Mouse (Mus musculus): ENCODE results near the gene Sox6. TPM values are rescaled to one million over a fixed set of nuclear protein-coding genes. Genes with fewer than 3 reads are reported as not detected.

The Sox6 gene
- polyA plus RNA-seq, 1 experiment from 2014 or later = 33.0 TPM

- H3K36me3 ChIP-seq (ENCODE audit: control insufficient read depth, insufficient read depth, low read length) = no peaks in the 10 kb centered on the region
- H3K9ac ChIP-seq (ENCODE audit: low read length) = no peak overlapping the region
- H3K4me1 ChIP-seq (replicated peaks; ENCODE audit: control insufficient read depth, insufficient read depth, low read length) = 0 out of 2 replicates have a peak, but pooled peaks cover 7% of the 10 kb centered on the region
- no peak overlapping the region for H3K4me2 ChIP-seq (ENCODE audit: low read length)
- 20% methylated on average over 7 of the region's 7 CpGs for WGBS
- no peak overlapping the region for H3K27ac ChIP-seq (ENCODE audit: low read depth)
- H3K27me3 ChIP-seq (replicated peaks; ENCODE audit: control insufficient read depth, insufficient read depth, low read length) = no peaks in the 10 kb centered on the region
- DNase-seq (ENCODE audit: low spot score) (no peak), ATAC-seq (replicated peaks; ENCODE audit: low FRiP score, low TSS enrichment, low read depth) (no peak)
- H3K9me3 ChIP-seq (ENCODE audit: control insufficient read depth, low read length) = no peaks in the 10 kb centered on the region
- no peak overlapping the region for H3K4me3 ChIP-seq (ENCODE audit: low read depth, low read length)
Measured at GRCm38 (mm10) chr7:115721624-115722540, 316.7 kb downstream of the Sox6 start.

GRCm38 (mm10) chr7:115719791-115720190, 318.8 kb downstream of the Sox6 start:
- no peaks in the 10 kb centered on the region for H3K9me3 ChIP-seq (ENCODE audit: control insufficient read depth, low read length)
- H3K27me3 ChIP-seq (replicated peaks; ENCODE audit: control insufficient read depth, insufficient read depth, low read length) = no peaks in the 10 kb centered on the region
- no peak overlapping the region for H3K9ac ChIP-seq (ENCODE audit: low read length)
- no peak overlapping the region for H3K4me3 ChIP-seq (ENCODE audit: low read depth, low read length)
- DNase-seq (ENCODE audit: low spot score) = no peak
- no peak overlapping the region for H3K4me2 ChIP-seq (ENCODE audit: low read length)
- ATAC-seq (replicated peaks; ENCODE audit: low FRiP score, low TSS enrichment, low read depth) = no peak
- no peaks in the 10 kb centered on the region for H3K36me3 ChIP-seq (ENCODE audit: control insufficient read depth, insufficient read depth, low read length)
- H3K27ac ChIP-seq (ENCODE audit: low read depth) = no peak overlapping the region
- 0 out of 2 replicates have a peak, but pooled peaks cover 7% of the 10 kb centered on the region for H3K4me1 ChIP-seq (replicated peaks; ENCODE audit: control insufficient read depth, insufficient read depth, low read length)
- WGBS = 83% methylated on average over 3 of the region's 3 CpGs

GRCm38 (mm10) chr7:115706141-115706540, 332.5 kb downstream of the Sox6 start:
- H3K4me2 ChIP-seq (ENCODE audit: low read length) = no peak overlapping the region
- DNase-seq (ENCODE audit: low spot score) (no peak), ATAC-seq (replicated peaks; ENCODE audit: low FRiP score, low TSS enrichment, low read depth) (no peak)
- WGBS = 13% methylated on average over 2 of the region's 2 CpGs
- H3K4me1 ChIP-seq (replicated peaks; ENCODE audit: control insufficient read depth, insufficient read depth, low read length) = peaks cover 6% of the 10 kb centered on the region; the same call in 1 of the 2 replicates
- H3K27me3 ChIP-seq (replicated peaks; ENCODE audit: control insufficient read depth, insufficient read depth, low read length) = no peaks in the 10 kb centered on the region
- no peak overlapping the region for H3K27ac ChIP-seq (ENCODE audit: low read depth)
- H3K9ac ChIP-seq (ENCODE audit: low read length) = no peak overlapping the region
- H3K4me3 ChIP-seq (ENCODE audit: low read depth, low read length) = no peak overlapping the region
- H3K9me3 ChIP-seq (ENCODE audit: control insufficient read depth, low read length) = no peaks in the 10 kb centered on the region
- H3K36me3 ChIP-seq (ENCODE audit: control insufficient read depth, insufficient read depth, low read length) = no peaks in the 10 kb centered on the region

- no peak overlapping the region for H3K4me3 ChIP-seq (ENCODE audit: low read depth, low read length)
- ATAC-seq (replicated peaks; ENCODE audit: low FRiP score, low TSS enrichment, low read depth) (no peak), DNase-seq (ENCODE audit: low spot score) (no peak)
- no peak overlapping the region for H3K9ac ChIP-seq (ENCODE audit: low read length)
- H3K9me3 ChIP-seq (ENCODE audit: control insufficient read depth, low read length) = no peaks in the 10 kb centered on the region
- H3K4me1 ChIP-seq (replicated peaks; ENCODE audit: control insufficient read depth, insufficient read depth, low read length) = no peaks in the 10 kb centered on the region
- no peak overlapping the region for H3K4me2 ChIP-seq (ENCODE audit: low read length)
- no peaks in the 10 kb centered on the region for H3K27me3 ChIP-seq (replicated peaks; ENCODE audit: control insufficient read depth, insufficient read depth, low read length)
- WGBS = 90% methylated on average over 1 of the region's 1 CpGs
- no peaks in the 10 kb centered on the region for H3K36me3 ChIP-seq (ENCODE audit: control insufficient read depth, insufficient read depth, low read length)
- H3K27ac ChIP-seq (ENCODE audit: low read depth) = no peak overlapping the region
Measured at GRCm38 (mm10) chr7:115698105-115698504, 340.5 kb downstream of the Sox6 start.

- no peak overlapping the region for H3K4me2 ChIP-seq (ENCODE audit: low read length)
- no peak overlapping the region for H3K9ac ChIP-seq (ENCODE audit: low read length)
- H3K4me3 ChIP-seq (ENCODE audit: low read depth, low read length) = no peak overlapping the region
- DNase-seq (ENCODE audit: low spot score) (no peak), ATAC-seq (replicated peaks; ENCODE audit: low FRiP score, low TSS enrichment, low read depth) (no peak)
- H3K36me3 ChIP-seq (ENCODE audit: control insufficient read depth, insufficient read depth, low read length) = no peaks in the 10 kb centered on the region
- no peaks in the 10 kb centered on the region for H3K9me3 ChIP-seq (ENCODE audit: control insufficient read depth, low read length)
- H3K4me1 ChIP-seq (replicated peaks; ENCODE audit: control insufficient read depth, insufficient read depth, low read length) = no peaks in the 10 kb centered on the region
- no peak overlapping the region for H3K27ac ChIP-seq (ENCODE audit: low read depth)
- no peaks in the 10 kb centered on the region for H3K27me3 ChIP-seq (replicated peaks; ENCODE audit: control insufficient read depth, insufficient read depth, low read length)
- WGBS = 84% methylated on average over 8 of the region's 8 CpGs
Measured at GRCm38 (mm10) chr7:115693206-115693605, 345.4 kb downstream of the Sox6 start.

GRCm38 (mm10) chr7:115691091-115691490, 347.5 kb downstream of the Sox6 start:
- DNase-seq (ENCODE audit: low spot score) (no peak), ATAC-seq (replicated peaks; ENCODE audit: low FRiP score, low TSS enrichment, low read depth) (no peak)
- Histone ChIP-seq H3K27me3 (replicated peaks; ENCODE audit: control insufficient read depth, insufficient read depth, low read length) (no peaks in the 10 kb centered on the region), H3K9me3 (ENCODE audit: control insufficient read depth, low read length) (no peaks in the 10 kb centered on the region), H3K4me1 (replicated peaks; ENCODE audit: control insufficient read depth, insufficient read depth, low read length) (no peaks in the 10 kb centered on the region), H3K9ac (ENCODE audit: low read length) (no peak overlapping the region), H3K4me3 (ENCODE audit: low read depth, low read length) (no peak overlapping the region), H3K27ac (ENCODE audit: low read depth) (no peak overlapping the region), H3K36me3 (ENCODE audit: control insufficient read depth, insufficient read depth, low read length) (no peaks in the 10 kb centered on the region), H3K4me2 (ENCODE audit: low read length) (no peak overlapping the region)
- WGBS = 70% methylated on average over 4 of the region's 4 CpGs

- Histone ChIP-seq H3K27me3 (replicated peaks; ENCODE audit: control insufficient read depth, insufficient read depth, low read length) (no peaks in the 10 kb centered on the region), H3K9ac (ENCODE audit: low read length) (no peak overlapping the region), H3K27ac (ENCODE audit: low read depth) (no peak overlapping the region), H3K4me1 (replicated peaks; ENCODE audit: control insufficient read depth, insufficient read depth, low read length) (no peaks in the 10 kb centered on the region), H3K36me3 (ENCODE audit: control insufficient read depth, insufficient read depth, low read length) (no peaks in the 10 kb centered on the region), H3K4me2 (ENCODE audit: low read length) (no peak overlapping the region), H3K9me3 (ENCODE audit: control insufficient read depth, low read length) (no peaks in the 10 kb centered on the region), H3K4me3 (ENCODE audit: low read depth, low read length) (no peak overlapping the region)
- 86% methylated on average over 6 of the region's 6 CpGs for WGBS
- no peak for DNase-seq (ENCODE audit: low spot score)
- ATAC-seq (replicated peaks; ENCODE audit: low FRiP score, low TSS enrichment, low read depth) = no peak
Measured at GRCm38 (mm10) chr7:115686687-115687086, 351.9 kb downstream of the Sox6 start.

- H3K4me1 ChIP-seq (replicated peaks; ENCODE audit: control insufficient read depth, insufficient read depth, low read length) = no peaks in the 10 kb centered on the region
- no peak overlapping the region for H3K27ac ChIP-seq (ENCODE audit: low read depth)
- H3K36me3 ChIP-seq (ENCODE audit: control insufficient read depth, insufficient read depth, low read length) = no peaks in the 10 kb centered on the region
- no peak for DNase-seq (ENCODE audit: low spot score)
- WGBS = 89% methylated on average over 3 of the region's 3 CpGs
- no peak overlapping the region for H3K4me3 ChIP-seq (ENCODE audit: low read depth, low read length)
- no peak overlapping the region for H3K9ac ChIP-seq (ENCODE audit: low read length)
- ATAC-seq (replicated peaks; ENCODE audit: low FRiP score, low TSS enrichment, low read depth) = no peak
- H3K4me2 ChIP-seq (ENCODE audit: low read length) = no peak overlapping the region
- no peaks in the 10 kb centered on the region for H3K9me3 ChIP-seq (ENCODE audit: control insufficient read depth, low read length)
- H3K27me3 ChIP-seq (replicated peaks; ENCODE audit: control insufficient read depth, insufficient read depth, low read length) = no peaks in the 10 kb centered on the region
Measured at GRCm38 (mm10) chr7:115684142-115684541, 354.5 kb downstream of the Sox6 start.

GRCm38 (mm10) chr7:115671749-115672148, 366.8 kb downstream of the Sox6 start:
- DNase-seq (ENCODE audit: low spot score) = no peak
- no peak overlapping the region for H3K9ac ChIP-seq (ENCODE audit: low read length)
- H3K36me3 ChIP-seq (ENCODE audit: control insufficient read depth, insufficient read depth, low read length) = no peaks in the 10 kb centered on the region
- H3K9me3 ChIP-seq (ENCODE audit: control insufficient read depth, low read length) = no peaks in the 10 kb centered on the region
- H3K4me3 ChIP-seq (ENCODE audit: low read depth, low read length) = no peak overlapping the region
- WGBS = 88% methylated on average over 2 of the region's 2 CpGs
- H3K4me2 ChIP-seq (ENCODE audit: low read length) = no peak overlapping the region
- no peak for ATAC-seq (replicated peaks; ENCODE audit: low FRiP score, low TSS enrichment, low read depth)
- H3K27me3 ChIP-seq (replicated peaks; ENCODE audit: control insufficient read depth, insufficient read depth, low read length) = no peaks in the 10 kb centered on the region
- no peak overlapping the region for H3K27ac ChIP-seq (ENCODE audit: low read depth)
- H3K4me1 ChIP-seq (replicated peaks; ENCODE audit: control insufficient read depth, insufficient read depth, low read length) = peaks cover 15% of the 10 kb centered on the region; the same call in 1 of the 2 replicates

Data from intestine, embryonic 14.5 days (tissue).